Mouse (Mus musculus): ENCODE results near the gene Noto. TPM values are rescaled to one million over a fixed set of nuclear protein-coding genes. Genes with fewer than 3 reads are reported as not detected.

Gene Noto
- total RNA-seq (2014; rRNA removed) (not detected in 2 replicates), polyA plus RNA-seq (2015; fragmentation: Nextera tagmentation; extraction: Ambion mirVana) (not detected in 2 replicates)

GRCm38 (mm10) chr6:85423836-85424379 lies at the start of gene Noto:
Gene Noto (plus strand): TSS chr6:85423886.
- 16% methylated on average over 28 of the region's 28 CpGs for WGBS
- DNase-seq (ENCODE audit: low spot score), result no peak
- no peak for TF ChIP-seq CTCF (IDR thresholded peaks at IDR 0.05)

GRCm38 (mm10) chr6:85373951-85374733 lies 49.5 kb upstream of the Noto start, which contains the start of gene Rab11fip5:
Gene Rab11fip5 (minus strand): TSS chr6:85374634.
- Histone ChIP-seq H3K27me3 (ENCODE audit: insufficient read depth, low read length) (no peaks in the 10 kb centered on the region), H3K36me3 (ENCODE audit: insufficient read depth, low read length) (no peaks in the 10 kb centered on the region), H3K4me2 (ENCODE audit: low read depth, low read length, poor library complexity, severe bottlenecking) (peak within 1 kb of the TSS; percentile 56), H3K9me3 (ENCODE audit: low read length) (no peaks in the 10 kb centered on the region), H3K4me1 (ENCODE audit: insufficient read depth, low read length) (peaks cover 15% of the 10 kb centered on the region), H3K27ac (ENCODE audit: low read depth, low read length) (peak within 1 kb of the TSS; percentile 80), H3K9ac (replicated peaks; ENCODE audit: low read length, poor library complexity, severe bottlenecking) (peak within 1 kb of the TSS; percentile 88), H3K4me3 (ENCODE audit: low read depth, low read length) (peak within 1 kb of the TSS; percentile 79)
- TF ChIP-seq CTCF (IDR thresholded peaks at IDR 0.05), result no peak
- peak; percentile 24 for DNase-seq (ENCODE audit: low spot score)
- peak; percentile 36 for ATAC-seq (ENCODE audit: low FRiP score)
- under 1% methylated on average over 75 of the region's 80 CpGs for WGBS

More at GRCm38 (mm10) chr6:85423836-85424379, at the start of gene Noto:
- H3K27ac ChIP-seq (ENCODE audit: low read depth, low read length), result no peak within 1 kb of the TSS
- H3K27me3 ChIP-seq (ENCODE audit: insufficient read depth, low read length), result peaks cover 7% of the 10 kb centered on the region; the same call in 1 of the 2 replicates
- no peaks in the 10 kb centered on the region for H3K4me1 ChIP-seq (ENCODE audit: insufficient read depth, low read length)
- H3K9ac ChIP-seq (replicated peaks; ENCODE audit: low read length, poor library complexity, severe bottlenecking), result no peak within 1 kb of the TSS
- no peaks in the 10 kb centered on the region for H3K9me3 ChIP-seq (ENCODE audit: low read length)
- no peak within 1 kb of the TSS for H3K4me3 ChIP-seq (ENCODE audit: low read depth, low read length)
- H3K36me3 ChIP-seq (ENCODE audit: insufficient read depth, low read length), result no peaks in the 10 kb centered on the region
- no peak for ATAC-seq (ENCODE audit: low FRiP score)
- no peak within 1 kb of the TSS for H3K4me2 ChIP-seq (ENCODE audit: low read depth, low read length, poor library complexity, severe bottlenecking)

GRCm38 (mm10) chr6:85374734-85375114 lies 49.0 kb upstream of the Noto start:
- Histone ChIP-seq H3K4me2 (ENCODE audit: low read depth, low read length, poor library complexity, severe bottlenecking) (peak overlapping the region; percentile 56), H3K27me3 (ENCODE audit: insufficient read depth, low read length) (no peaks in the 10 kb centered on the region), H3K4me3 (ENCODE audit: low read depth, low read length) (peak overlapping the region; percentile 79), H3K9ac (replicated peaks; ENCODE audit: low read length, poor library complexity, severe bottlenecking) (peak overlapping the region; percentile 88), H3K27ac (ENCODE audit: low read depth, low read length) (peak overlapping the region; percentile 80), H3K36me3 (ENCODE audit: insufficient read depth, low read length) (no peaks in the 10 kb centered on the region), H3K9me3 (ENCODE audit: low read length) (no peaks in the 10 kb centered on the region), H3K4me1 (ENCODE audit: insufficient read depth, low read length) (peaks cover 15% of the 10 kb centered on the region)
- DNase-seq (ENCODE audit: low spot score) (peak; percentile 98), ATAC-seq (ENCODE audit: low FRiP score) (peak; percentile 95)
- TF ChIP-seq CTCF (IDR thresholded peaks at IDR 0.05), result no peak
- WGBS, result under 1% methylated on average over 18 of the region's 19 CpGs

- no peaks in the 10 kb centered on the region for H3K36me3 ChIP-seq (ENCODE audit: insufficient read depth, low read length)
- no peak for ATAC-seq (ENCODE audit: low FRiP score)
- no peaks in the 10 kb centered on the region for H3K9me3 ChIP-seq (ENCODE audit: low read length)
- 77% methylated on average over 4 of the region's 4 CpGs for WGBS
- H3K4me1 ChIP-seq (ENCODE audit: insufficient read depth, low read length), result peaks cover 14% of the 10 kb centered on the region
- H3K4me3 ChIP-seq (ENCODE audit: low read depth, low read length), result no peak overlapping the region
- H3K9ac ChIP-seq (replicated peaks; ENCODE audit: low read length, poor library complexity, severe bottlenecking), result no peak overlapping the region
- no peaks in the 10 kb centered on the region for H3K27me3 ChIP-seq (ENCODE audit: insufficient read depth, low read length)
- no peak overlapping the region for H3K27ac ChIP-seq (ENCODE audit: low read depth, low read length)
- TF ChIP-seq CTCF (IDR thresholded peaks at IDR 0.05), result no peak
- no peak for DNase-seq (ENCODE audit: low spot score)
- H3K4me2 ChIP-seq (ENCODE audit: low read depth, low read length, poor library complexity, severe bottlenecking), result no peak overlapping the region
These were observed 46.5 kb upstream of the Noto start for GRCm38 (mm10) chr6:85377066-85377734.

GRCm38 (mm10) chr6:85377876-85378275 lies 45.8 kb upstream of the Noto start:
- TF ChIP-seq CTCF (IDR thresholded peaks at IDR 0.05), result no peak
- Histone ChIP-seq H3K4me2 (ENCODE audit: low read depth, low read length, poor library complexity, severe bottlenecking) (no peak overlapping the region), H3K27ac (ENCODE audit: low read depth, low read length) (no peak overlapping the region), H3K4me3 (ENCODE audit: low read depth, low read length) (no peak overlapping the region), H3K9me3 (ENCODE audit: low read length) (no peaks in the 10 kb centered on the region), H3K9ac (replicated peaks; ENCODE audit: low read length, poor library complexity, severe bottlenecking) (no peak overlapping the region), H3K36me3 (ENCODE audit: insufficient read depth, low read length) (no peaks in the 10 kb centered on the region), H3K4me1 (ENCODE audit: insufficient read depth, low read length) (peaks cover 7% of the 10 kb centered on the region), H3K27me3 (ENCODE audit: insufficient read depth, low read length) (no peaks in the 10 kb centered on the region)
- 61% methylated on average over 5 of the region's 5 CpGs for WGBS
- ATAC-seq (ENCODE audit: low FRiP score) (no peak), DNase-seq (ENCODE audit: low spot score) (no peak)
